23 mouse cellular contexts compared by ENCODE assay signal in genomic region chr3:81987628-81988027, GRCm38 (mm10). TPM values are rescaled to one million over a fixed set of nuclear protein-coding genes. Genes with fewer than 3 reads are reported as not detected.
"Had no signal": no experiment of that assay in that cellular context is flagged by ENCODE, and none has a peak within 500 bp of the region (broad histone marks: within the 10 kb centered on the region; RNA-seq: fewer than 3 reads in every experiment).

No protein-coding gene starts in this region.

- H3K9me3 ChIP-seq: neural tube, embryonic 13.5 days; neural tube, embryonic 15.5 days; stomach, embryonic 15.5 days had no signal

- H3K4me1 ChIP-seq: neural tube, embryonic 13.5 days; neural tube, embryonic 15.5 days; stomach, embryonic 15.5 days had no signal

- H3K9ac ChIP-seq: neural tube, embryonic 13.5 days; neural tube, embryonic 15.5 days; stomach, embryonic 15.5 days had no signal

- H3K36me3 ChIP-seq: neural tube, embryonic 13.5 days; neural tube, embryonic 15.5 days; stomach, embryonic 15.5 days had no signal

- H3K4me3 ChIP-seq: neural tube, embryonic 13.5 days; neural tube, embryonic 15.5 days; stomach, embryonic 15.5 days had no signal

- H3K27me3 ChIP-seq: neural tube, embryonic 13.5 days; neural tube, embryonic 15.5 days; stomach, embryonic 15.5 days had no signal

- DNase-seq: retina, postnatal 1 day; right cerebral cortex, adult 18-20 months; right cerebral cortex, postnatal 14 days; right cerebral cortex, postnatal 25 days; right cerebral cortex, postnatal 4 days; spleen, adult 18-20 months; thymus, adult 18-20 months; thymus, adult 2 months; thymus, postnatal 14 days; thymus, postnatal 25 days; thymus, postnatal 36 days; thymus, postnatal 4 days had no signal

- H3K27ac ChIP-seq: neural tube, embryonic 13.5 days; neural tube, embryonic 15.5 days; stomach, embryonic 15.5 days; stomach, postnatal 0 days had no signal

- H3K4me2 ChIP-seq: neural tube, embryonic 13.5 days; neural tube, embryonic 15.5 days; stomach, embryonic 15.5 days had no signal

RNA-seq across cellular contexts. Expression of gene Asic5, which starts 5.5 kb away (rescaled TPM):
- total RNA-seq: neutrophil, adult 5-6 weeks had no signal
- polyA plus RNA-seq: neural tube, embryonic 13.5 days; neural tube, embryonic 14.5 days; neural tube, embryonic 15.5 days; spleen, adult 2 months; stomach, embryonic 14.5 days; stomach, embryonic 15.5 days; testis, adult 2 months; urinary bladder, adult 2 months had no signal

RNA-seq across cellular contexts. Expression of gene Tdo2, which starts 11.6 kb away (rescaled TPM):
- total RNA-seq: neutrophil, adult 5-6 weeks had no signal
- polyA plus RNA-seq: small intestine, adult 2 months; spleen, adult 2 months had no signal
